Mouse (Mus musculus) heart, embryonic 16.5 days (tissue): ENCODE data around the gene Plpp2. TPM values are rescaled to one million over a fixed set of nuclear protein-coding genes. Genes with fewer than 3 reads are reported as not detected.

Experiments used
- ATAC-seq: fragments of 200-750 bp; cut with Nextera tagmentation; replicated peaks from 2 replicates; pipeline ENCODE4 v1.8.0; 2017; ENCODE audit warnings: moderate number of reproducible peaks; ENCODE audit not compliant: insufficient read depth, low FRiP score; ENCODE audit errors: extremely low read depth
- H3K27ac ChIP-seq: fragments of 300-500 bp; sonication (generic); 2 replicates; pipeline ENCODE4 v1.5.1; 2014; ENCODE audit warnings: mild to moderate bottlenecking, low read length, control low read depth, moderate library complexity
- H3K27me3 ChIP-seq: fragments of 300-500 bp; sonication (generic); 2 replicates; pipeline ENCODE4 v1.6.1; 2014; ENCODE audit warnings: low read length, mixed read lengths; ENCODE audit not compliant: control insufficient read depth, insufficient read depth
- H3K36me3 ChIP-seq: fragments of 300-500 bp; sonication (generic); 2 replicates; pipeline ENCODE4 v1.6.1; 2014; ENCODE audit not compliant: control insufficient read depth, insufficient read depth
- H3K4me1 ChIP-seq: fragments of 300-500 bp; sonication (generic); 2 replicates; pipeline ENCODE4 v1.6.1; 2014; ENCODE audit warnings: low read length, mixed read lengths; ENCODE audit not compliant: control insufficient read depth, insufficient read depth
- H3K4me2 ChIP-seq: fragments of 300-500 bp; sonication (generic); 2 replicates; pipeline ENCODE4 v1.6.1; 2014; ENCODE audit warnings: low read depth, mild to moderate bottlenecking, control low read depth, low read length
- H3K4me3 ChIP-seq: fragments of 300-500 bp; sonication (generic); 2 replicates; pipeline ENCODE4 v1.5.1; 2014; ENCODE audit warnings: mild to moderate bottlenecking, control low read depth, low read length
- H3K9ac ChIP-seq: fragments of 300-500 bp; sonication (generic); 2 replicates; pipeline ENCODE4 v1.6.1; 2014; ENCODE audit warnings: low read length, control low read depth
- H3K9me3 ChIP-seq: fragments of 300-500 bp; sonication (generic); replicated peaks from 2 replicates; pipeline ENCODE4 v1.6.1; 2016; ENCODE audit warnings: low read length; ENCODE audit not compliant: control insufficient read depth
- WGBS: fragments of 180-500 bp; shearing (Covaris S2); extraction: QIAGEN DNeasy Blood & Tissue Kit; methylation state at CpG from one replicate; pipeline ENCODE4 v1.1.7; 2014; 5-methylcytosine and 5-hydroxymethylcytosine counted together
- polyA plus RNA-seq: library from polyadenylated mRNA; unstranded; fragments of >200 nt; fragmentation: Nextera tagmentation; extraction: Ambion mirVana; gene quantifications from 2 replicates; pipeline ENCODE4 v1.2.1, GENCODE M21; 2015

Gene Plpp2
- polyA plus RNA-seq, 1 experiment from 2014 or later: 6.7 TPM

DNA sequence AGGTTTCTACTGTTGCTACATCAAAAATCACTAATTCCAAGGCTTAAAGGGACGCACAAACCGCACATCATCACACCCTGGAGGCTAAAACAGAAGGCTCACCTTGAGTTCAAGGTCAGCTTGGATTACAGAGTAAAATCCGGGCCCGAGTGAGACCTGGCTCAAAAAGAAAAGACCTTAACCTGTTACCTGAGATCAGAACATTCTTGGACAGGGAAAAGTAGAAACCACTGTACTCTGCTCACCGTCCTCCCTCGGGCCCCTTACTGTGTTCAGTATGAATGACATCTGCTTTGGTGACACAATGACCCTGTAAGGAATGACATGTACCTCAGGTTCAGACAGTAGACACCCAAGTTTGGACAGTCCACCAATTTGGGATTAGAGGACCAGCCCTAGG lies 41.2 kb upstream of the Plpp2 start:
- Histone ChIP-seq H3K4me3 (no peak overlapping the region), H3K9ac (no peak overlapping the region), H3K9me3 (no peaks in the 10 kb centered on the region), H3K27ac (no peak overlapping the region), H3K4me1 (no peaks in the 10 kb centered on the region), H3K4me2 (no peak overlapping the region), H3K36me3 (no peaks in the 10 kb centered on the region), H3K27me3 (no peaks in the 10 kb centered on the region)
- ATAC-seq: no peak
- WGBS: 88% methylated on average over 6 of the region's 6 CpGs

DNA sequence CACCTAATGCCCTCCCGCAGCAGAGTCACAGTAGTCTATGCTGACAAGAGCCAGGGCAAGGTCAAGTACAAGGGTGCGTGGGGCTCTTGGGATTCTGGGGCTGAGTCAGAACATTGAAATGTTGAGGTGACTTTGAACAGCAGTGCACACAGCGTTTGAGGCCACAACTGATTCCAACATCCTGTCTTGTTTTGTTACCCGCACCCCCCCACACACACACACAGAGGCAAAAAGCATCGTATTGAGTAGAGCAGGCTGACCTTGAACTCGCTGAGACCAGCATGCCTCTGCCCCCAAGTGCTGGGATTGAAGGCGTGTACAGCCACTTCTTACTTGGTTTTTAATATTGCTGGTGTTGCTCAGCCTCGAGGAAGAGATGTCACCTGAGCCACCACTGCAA lies 40.8 kb upstream of the Plpp2 start:
- Histone ChIP-seq H3K9ac (no peak overlapping the region), H3K4me3 (no peak overlapping the region), H3K36me3 (no peaks in the 10 kb centered on the region), H3K27me3 (no peaks in the 10 kb centered on the region), H3K4me1 (no peaks in the 10 kb centered on the region), H3K9me3 (no peaks in the 10 kb centered on the region), H3K4me2 (no peak overlapping the region), H3K27ac (no peak overlapping the region)
- ATAC-seq: no peak
- WGBS: 80% methylated on average over 8 of the region's 8 CpGs

DNA sequence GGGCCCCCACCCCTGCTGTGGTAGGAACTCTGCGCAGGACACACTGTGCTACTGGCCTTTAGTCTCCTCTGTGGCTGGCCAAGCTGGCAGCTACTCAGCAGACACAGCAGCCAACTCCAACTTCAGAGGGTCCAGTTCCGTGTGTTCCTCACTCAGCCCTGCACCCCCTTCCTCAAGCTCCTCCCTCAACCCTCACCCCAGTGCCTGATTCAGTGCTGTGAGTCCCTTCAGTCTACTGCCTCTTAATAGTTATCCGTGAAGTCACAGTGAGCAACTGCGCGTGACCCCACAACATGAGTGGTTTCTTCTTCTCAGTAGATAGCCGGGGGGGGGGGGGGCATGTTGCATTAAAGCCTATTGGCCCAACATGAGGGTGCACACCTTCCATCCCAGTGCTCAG lies 40.0 kb upstream of the Plpp2 start:
- Histone ChIP-seq H3K27me3 (no peaks in the 10 kb centered on the region), H3K27ac (no peak overlapping the region), H3K4me3 (no peak overlapping the region), H3K36me3 (no peaks in the 10 kb centered on the region), H3K9me3 (no peaks in the 10 kb centered on the region), H3K4me1 (no peaks in the 10 kb centered on the region), H3K9ac (no peak overlapping the region), H3K4me2 (no peak overlapping the region)
- no peak for ATAC-seq
- 83% methylated on average over 6 of the region's 6 CpGs for WGBS

DNA sequence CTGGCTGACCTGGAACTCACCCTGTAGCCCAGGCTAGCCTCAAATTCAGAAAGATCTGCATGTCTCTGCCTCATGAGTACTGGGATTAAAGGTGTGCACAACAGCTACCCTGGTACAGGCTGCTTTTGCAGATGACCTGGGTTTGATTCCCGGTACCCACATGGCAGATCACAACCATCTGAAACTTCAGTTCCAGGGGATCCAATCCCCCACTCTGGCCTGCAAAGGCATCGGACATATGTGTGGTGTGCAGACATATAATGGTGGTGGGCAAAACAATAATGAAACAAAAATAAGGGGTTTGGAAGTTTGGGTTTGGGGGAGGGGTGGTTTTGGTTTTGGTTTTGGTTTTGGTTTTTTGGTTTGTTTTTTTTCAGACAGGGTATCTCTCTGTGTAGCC lies 37.7 kb upstream of the Plpp2 start:
- H3K27me3 ChIP-seq: no peaks in the 10 kb centered on the region
- 77% methylated on average over 2 of the region's 2 CpGs for whole genome bisulfite sequencing
- H3K36me3 ChIP-seq: no peaks in the 10 kb centered on the region
- no peak overlapping the region for H3K4me3 ChIP-seq
- no peaks in the 10 kb centered on the region for H3K9me3 ChIP-seq
- no peak overlapping the region for H3K4me2 ChIP-seq
- no peak overlapping the region for H3K27ac ChIP-seq
- no peak overlapping the region for H3K9ac ChIP-seq
- ATAC-seq: no peak
- no peaks in the 10 kb centered on the region for H3K4me1 ChIP-seq

DNA sequence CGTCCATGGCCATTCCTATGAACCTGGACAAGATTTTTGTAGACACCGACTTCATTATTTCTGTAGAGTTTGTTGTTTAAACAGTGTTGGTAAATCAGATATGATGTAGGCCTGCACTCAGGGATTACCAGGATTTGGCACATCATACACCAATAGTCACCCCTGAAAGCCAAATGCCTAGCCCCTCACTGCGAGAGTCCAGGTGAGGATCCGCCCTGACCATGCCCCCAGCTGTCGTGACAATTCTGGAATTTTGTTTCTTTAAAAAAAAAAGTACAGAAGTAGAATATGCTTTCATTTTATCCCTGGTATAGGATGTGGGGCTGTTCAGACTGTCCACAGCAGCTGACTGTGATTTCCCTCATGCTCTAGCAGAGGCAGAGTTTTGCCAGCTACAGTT lies 36.3 kb upstream of the Plpp2 start:
- no peak for ATAC-seq
- no peaks in the 10 kb centered on the region for H3K27me3 ChIP-seq
- H3K27ac ChIP-seq: no peak overlapping the region
- no peak overlapping the region for H3K9ac ChIP-seq
- H3K4me2 ChIP-seq: no peak overlapping the region
- H3K4me3 ChIP-seq: no peak overlapping the region
- WGBS: 87% methylated on average over 5 of the region's 5 CpGs
- H3K4me1 ChIP-seq: no peaks in the 10 kb centered on the region
- H3K36me3 ChIP-seq: no peaks in the 10 kb centered on the region
- no peaks in the 10 kb centered on the region for H3K9me3 ChIP-seq

DNA sequence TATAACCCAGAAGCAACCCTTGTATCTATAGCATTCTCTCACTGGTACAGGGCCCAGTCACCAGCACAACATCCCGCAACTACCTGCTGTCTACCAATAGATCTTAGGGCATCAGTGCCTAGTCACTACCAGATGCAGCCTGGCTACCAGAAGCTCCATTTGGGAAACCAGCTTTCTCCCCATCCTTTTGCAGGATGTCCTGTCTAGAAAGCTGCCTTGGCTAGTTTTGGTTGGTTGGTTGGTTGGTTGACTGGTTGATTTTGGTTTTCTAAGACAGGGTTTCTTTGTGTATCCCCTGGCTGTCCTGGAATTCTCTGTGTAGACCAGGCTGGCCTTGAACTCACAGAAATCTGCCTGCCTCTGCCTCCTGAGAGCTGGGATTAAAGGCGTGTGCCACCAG lies 26.1 kb upstream of the Plpp2 start:
- H3K4me2 ChIP-seq: no peak overlapping the region
- ATAC-seq: no peak
- 81% methylated on average over 2 of the region's 2 CpGs for WGBS
- H3K27ac ChIP-seq: no peak overlapping the region
- no peak overlapping the region for H3K4me3 ChIP-seq
- H3K9ac ChIP-seq: no peak overlapping the region
- H3K4me1 ChIP-seq: no peaks in the 10 kb centered on the region
- no peaks in the 10 kb centered on the region for H3K27me3 ChIP-seq
- no peaks in the 10 kb centered on the region for H3K9me3 ChIP-seq
- no peaks in the 10 kb centered on the region for H3K36me3 ChIP-seq

DNA sequence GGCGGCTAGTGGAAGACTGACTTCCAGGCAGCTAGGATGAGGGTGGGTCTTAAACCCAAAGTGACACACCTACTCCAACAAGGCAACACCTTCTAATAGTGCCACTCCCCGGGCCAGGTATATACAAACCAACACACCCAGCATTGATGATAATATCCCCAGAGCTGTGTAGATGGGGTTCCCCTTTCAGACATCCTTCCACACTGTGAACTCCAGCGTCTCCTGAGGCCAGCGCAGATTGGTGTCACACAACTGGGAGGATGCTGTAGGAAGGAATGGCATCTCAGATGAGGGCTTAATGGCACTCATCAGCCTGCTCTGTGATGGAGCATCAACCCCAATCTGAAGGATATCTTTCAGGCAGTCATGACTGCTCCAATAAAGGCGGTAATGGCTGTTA lies 23.9 kb upstream of the Plpp2 start:
- Histone ChIP-seq H3K9ac (no peak overlapping the region), H3K9me3 (no peaks in the 10 kb centered on the region), H3K27me3 (no peaks in the 10 kb centered on the region), H3K4me2 (no peak overlapping the region), H3K27ac (no peak overlapping the region), H3K36me3 (no peaks in the 10 kb centered on the region), H3K4me1 (peaks cover 7% of the 10 kb centered on the region), H3K4me3 (no peak overlapping the region)
- WGBS: 90% methylated on average over 5 of the region's 5 CpGs
- no peak for ATAC-seq

DNA sequence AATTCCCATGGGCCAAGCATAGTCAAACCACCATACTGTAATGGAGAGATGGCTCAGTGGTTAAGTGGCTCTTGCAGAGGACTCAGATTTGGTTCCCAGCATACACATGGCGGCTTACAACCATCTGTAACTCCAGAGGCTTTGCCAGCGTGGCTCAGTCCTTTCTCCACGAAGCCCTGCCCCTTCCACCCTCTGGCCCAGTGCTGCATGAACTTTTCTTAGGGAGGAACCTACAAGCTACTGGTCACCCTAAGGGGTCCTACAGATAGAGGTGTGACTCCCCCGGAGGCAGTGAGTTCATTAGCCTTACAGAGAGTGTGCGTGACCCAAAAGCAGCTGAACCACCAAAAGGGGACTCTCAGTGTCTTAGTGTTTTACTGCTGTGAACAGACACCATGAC lies 23.4 kb upstream of the Plpp2 start:
- no peak for ATAC-seq
- WGBS: 86% methylated on average over 5 of the region's 5 CpGs
- Histone ChIP-seq H3K9ac (no peak overlapping the region), H3K27me3 (no peaks in the 10 kb centered on the region), H3K4me2 (no peak overlapping the region), H3K36me3 (no peaks in the 10 kb centered on the region), H3K4me3 (no peak overlapping the region), H3K27ac (no peak overlapping the region), H3K9me3 (no peaks in the 10 kb centered on the region), H3K4me1 (peaks cover 7% of the 10 kb centered on the region)

DNA sequence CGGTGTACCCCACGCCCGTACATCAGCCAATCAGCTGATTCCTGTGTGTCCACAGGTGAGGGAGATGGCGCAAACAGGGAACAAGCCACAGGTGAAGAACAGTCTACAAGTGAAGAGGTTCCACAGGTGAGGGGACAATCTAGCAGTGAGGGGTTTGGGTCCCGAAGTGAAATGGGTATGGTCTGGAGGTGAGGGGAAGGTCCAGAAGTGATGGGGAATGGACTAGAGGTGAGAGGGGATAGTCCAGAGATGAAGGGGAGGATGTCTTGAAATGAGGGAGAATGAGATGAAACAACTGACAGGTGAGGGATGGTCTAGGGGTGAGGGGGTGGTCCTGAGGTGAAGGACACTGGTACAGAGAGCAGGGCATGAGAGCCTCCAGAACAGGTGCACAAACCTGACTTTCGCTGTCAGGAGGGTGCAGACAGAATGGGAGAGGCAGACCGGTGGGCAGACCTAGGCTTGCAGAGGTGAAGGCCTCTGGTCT lies 21.7 kb upstream of the Plpp2 start:
- Histone ChIP-seq H3K27ac (no peak overlapping the region), H3K4me2 (peak overlapping the region; percentile 87), H3K27me3 (no peaks in the 10 kb centered on the region), H3K9ac (peak overlapping the region; percentile 94), H3K4me1 (peaks cover 7% of the 10 kb centered on the region), H3K4me3 (peak overlapping the region; percentile 92), H3K36me3 (no peaks in the 10 kb centered on the region), H3K9me3 (no peaks in the 10 kb centered on the region)
- 24% methylated on average over 7 of the region's 7 CpGs for WGBS
- peak; percentile 18; the same call in 1 of the 2 replicates for ATAC-seq
